Mouse (Mus musculus) ovary, postnatal 10 days (tissue): ENCODE results near the gene Hsf2.
A peak's percentile ranks its signal among the peaks of the same experiment; 100 is the strongest.
"Not testable (repeated sequence)": the region's sequence is repeated elsewhere in the genome, so short reads cannot be mapped to it uniquely, and the experiment has no call there.

Source experiments
- DNase-seq: peaks from one replicate; pipeline ENCODE4 v3.0.0; 2022; ENCODE audit warnings: low spot score

Gene Hsf2

DNA sequence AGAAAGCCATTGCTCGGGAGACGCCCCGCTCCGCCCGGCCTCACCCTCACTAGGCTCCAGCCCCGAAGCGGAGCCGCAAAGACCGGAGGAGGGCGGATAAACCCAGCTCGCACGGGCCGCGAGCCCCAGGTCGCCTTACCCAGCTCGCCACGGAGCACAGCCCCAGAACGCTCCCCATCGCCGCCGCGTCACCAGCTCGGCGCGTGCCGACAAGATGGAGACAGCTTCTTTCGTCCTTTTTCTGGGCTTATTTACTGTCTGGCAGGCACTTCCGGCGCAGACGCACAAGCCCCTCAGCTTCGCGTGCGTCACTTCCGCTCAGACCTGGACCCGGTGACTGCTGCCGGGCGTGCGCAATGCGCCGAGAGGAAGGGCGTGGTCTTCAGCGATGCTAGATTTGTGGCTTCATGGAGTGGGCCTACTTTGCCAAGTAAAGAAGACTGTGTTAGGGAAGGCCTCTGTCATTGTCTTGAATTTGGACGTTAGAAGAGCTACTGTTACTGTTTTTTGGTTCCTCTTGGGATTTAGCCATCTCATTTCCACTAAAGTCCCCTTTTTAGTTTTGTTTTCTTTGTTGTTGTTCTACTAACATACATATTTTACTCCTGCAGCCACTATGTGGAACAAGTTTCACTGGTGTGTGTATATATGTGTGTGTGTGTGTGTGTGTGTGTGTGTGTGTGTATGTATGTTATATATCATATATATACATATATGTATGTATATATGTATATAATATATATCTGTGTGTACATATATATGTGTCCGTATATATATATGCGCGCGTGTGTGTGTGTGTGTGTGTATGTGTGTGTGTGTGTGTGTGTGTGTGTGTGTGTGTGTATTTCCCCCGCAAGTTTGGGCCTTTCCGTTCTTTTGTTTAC is 46.3 kb downstream of the Hsf2 start, which contains the start of gene Serinc1:
TSS of gene Serinc1 (minus strand) at position 313 of the 884 bp plus-strand sequence.
- peak; percentile 77 for DNase-seq

GRCm38 (mm10) chr10:57543890-57544289 is 57.7 kb downstream of the Hsf2 start:
- not testable (repeated sequence) for DNase-seq

GRCm38 (mm10) chr10:57549631-57550030 is 63.4 kb downstream of the Hsf2 start:
- no peak for DNase-seq

- no peak for DNase-seq
These were observed 67.5 kb downstream of the Hsf2 start for GRCm38 (mm10) chr10:57553719-57554118.

DNA sequence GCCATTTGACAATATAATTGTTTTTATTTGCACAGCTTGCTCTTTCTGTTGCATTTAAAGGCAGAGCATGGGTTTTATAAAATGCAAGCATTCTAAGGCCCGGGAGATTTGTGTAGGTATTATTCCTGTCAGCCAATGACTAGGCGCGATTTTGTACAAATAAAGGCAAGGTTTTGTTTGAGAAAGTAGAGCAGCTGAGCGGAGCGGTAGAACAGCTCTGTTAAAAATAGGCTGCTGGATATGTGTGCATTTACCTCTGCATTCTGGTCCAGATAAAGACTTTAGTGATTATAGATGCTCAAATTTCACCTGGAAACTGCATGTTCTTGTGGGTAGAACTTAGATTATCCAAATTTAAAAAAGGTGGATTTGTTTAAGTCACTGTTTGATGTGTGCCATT is 71.4 kb downstream of the Hsf2 start:
- no peak for DNase-seq
